Mouse (Mus musculus) cerebellum, adult 18-20 months (tissue): Measurements from ENCODE around the gene Olfr332.
"Not testable (repeated sequence)": the region's sequence is repeated elsewhere in the genome, so short reads cannot be mapped to it uniquely, and the experiment has no call there.

Experiments
- DNase-seq, 2 experiments: peaks; one replicate each; pipeline ENCODE4 v3.0.0; 2021

The Olfr332 gene

GRCm38 (mm10) chr11:58492455-58492854 lies at the start of gene Olfr332:
Olfr332 (minus strand) TSS chr11:58492555.
- DNase-seq, result no peak

GRCm38 (mm10) chr11:58534736-58535135 lies 42.4 kb upstream of the Olfr332 start, which contains the start of gene Olfr330:
Olfr330 (minus strand) TSS chr11:58534836.
- not testable (repeated sequence) for DNase-seq

- DNase-seq, result peak; percentile 19
Measured at GRCm38 (mm10) chr11:58519756-58520155, 27.4 kb upstream of the Olfr332 start.

GRCm38 (mm10) chr11:58518916-58519315 lies 26.6 kb upstream of the Olfr332 start:
- DNase-seq, result peak; percentile 49 to 60

- not testable (repeated sequence) for DNase-seq
Measured at GRCm38 (mm10) chr11:58509058-58509457, 16.7 kb upstream of the Olfr332 start.

- DNase-seq, result not testable (repeated sequence)
Measured at GRCm38 (mm10) chr11:58502472-58502871, 10.1 kb upstream of the Olfr332 start, which contains the start of gene Olfr331. Olfr331 (minus strand) TSS chr11:58502572.

- no peak for DNase-seq
Measured at GRCm38 (mm10) chr11:58499290-58499689, 6.9 kb upstream of the Olfr332 start.

GRCm38 (mm10) chr11:58498761-58499160 lies 6.4 kb upstream of the Olfr332 start:
- DNase-seq, result no peak

GRCm38 (mm10) chr11:58462170-58462569 lies 30.2 kb downstream of the Olfr332 start, which contains the start of gene Olfr30:
Olfr30 (minus strand) TSS chr11:58462270.
- DNase-seq, result no peak

GRCm38 (mm10) chr11:58453592-58453991 lies 38.8 kb downstream of the Olfr332 start:
- DNase-seq, result no peak

GRCm38 (mm10) chr11:58452759-58453158 lies 39.6 kb downstream of the Olfr332 start, which contains the start of gene Lypd9:
Lypd9 (minus strand) TSS chr11:58452923.
- DNase-seq, result no peak
